Mouse (Mus musculus): ENCODE results near the gene Ttc7.

Ttc7 gene

DNA sequence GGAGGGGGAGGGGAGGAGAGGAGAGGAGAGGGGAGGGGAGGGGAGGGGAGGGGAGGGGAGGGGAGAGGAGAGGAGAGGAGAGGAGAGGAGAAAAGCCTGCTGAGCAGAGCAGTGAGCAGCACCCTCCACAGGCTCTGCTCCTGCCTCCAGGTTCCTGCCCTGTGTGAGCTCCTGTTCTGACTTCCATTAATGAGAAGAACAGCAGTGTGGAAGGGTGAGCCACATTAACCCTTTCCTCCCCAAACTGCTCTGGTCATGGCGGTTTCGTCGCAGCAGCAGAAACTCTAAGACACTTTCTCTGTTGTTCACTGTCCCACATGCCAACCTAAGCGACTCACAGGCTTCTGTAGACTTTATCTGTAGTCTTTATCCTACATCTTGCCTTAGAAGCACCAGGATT is 124.0 kb downstream of the Ttc7 start:
- DNase-seq (ENCODE audit: extremely low read depth, low read depth): no peak

DNA sequence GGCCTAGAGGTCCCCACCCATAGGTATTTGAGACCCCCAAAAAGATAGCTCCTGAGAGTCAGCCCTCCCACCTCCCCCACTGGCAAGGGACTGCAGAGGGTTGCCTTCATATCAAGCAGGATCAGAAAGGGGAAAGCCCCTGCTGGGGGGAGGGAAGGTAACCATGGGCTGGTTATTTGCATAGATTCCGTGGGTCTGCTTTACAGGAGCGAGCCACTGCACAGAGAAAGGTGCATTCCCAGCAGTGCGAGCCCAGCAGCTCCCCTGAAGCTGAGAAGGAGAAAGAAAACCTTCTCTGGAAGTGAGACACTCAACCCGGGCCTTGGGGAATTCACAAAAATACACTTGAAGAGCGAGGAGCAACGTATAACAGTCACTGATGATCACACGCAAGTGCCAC is 135.4 kb downstream of the Ttc7 start:
- DNase-seq (ENCODE audit: extremely low read depth, low read depth): no peak

DNA sequence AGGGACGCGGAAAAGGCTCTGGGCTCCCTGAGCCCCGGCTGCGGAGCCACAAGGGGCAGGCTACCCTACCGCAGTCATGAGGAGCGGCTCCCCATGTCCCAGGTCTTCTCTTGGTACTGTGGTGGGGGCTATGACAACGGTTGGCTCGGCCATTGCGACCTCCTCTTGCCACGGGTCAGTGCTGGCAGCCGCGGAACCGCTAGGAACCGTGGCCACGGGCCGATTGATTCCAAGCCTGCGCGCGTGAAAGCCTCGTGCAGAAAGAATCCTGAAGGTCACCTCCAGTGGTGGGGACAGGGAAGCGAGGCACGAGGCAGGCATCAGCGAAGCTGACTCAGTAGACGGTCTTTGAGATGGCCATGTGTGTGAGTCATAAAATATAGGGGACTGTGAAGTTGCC is 144.8 kb downstream of the Ttc7 start, which contains the start of gene Stpg4:
TSS of gene Stpg4 (minus strand) at position 231 of the 400 bp plus-strand sequence.
- DNase-seq (ENCODE audit: extremely low read depth, low read depth): no peak

DNA sequence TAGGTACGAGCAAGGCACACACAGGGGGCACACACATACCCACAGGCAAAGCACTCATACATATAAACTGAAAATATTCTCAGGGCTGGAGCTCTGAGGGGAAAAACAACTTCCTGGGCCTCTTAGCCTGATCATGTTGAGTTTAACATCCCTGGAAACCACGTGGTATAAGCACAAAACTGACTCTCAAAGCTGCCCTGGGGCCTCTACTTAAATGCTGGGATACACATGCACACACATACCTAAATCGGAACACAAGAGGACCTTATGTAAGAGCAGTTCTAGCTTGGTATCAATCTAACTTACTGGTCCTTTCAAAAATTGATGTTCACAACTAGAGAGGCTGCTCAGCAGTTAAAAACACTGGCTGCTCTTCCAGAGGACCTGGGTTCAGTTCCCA is 146.7 kb downstream of the Ttc7 start:
- no peak for DNase-seq (ENCODE audit: extremely low read depth, low read depth)

Measured in MEL-GATA-1-ER (cell line).